Mouse (Mus musculus) layer of hippocampus, postnatal 14 days (tissue): ENCODE measurements around the gene Olfr1031. TPM values are rescaled to one million over a fixed set of nuclear protein-coding genes. Genes with fewer than 3 reads are reported as not detected.
"Not testable (repeated sequence)": the region's sequence is repeated elsewhere in the genome, so short reads cannot be mapped to it uniquely, and the experiment has no call there.

Experiments
- DNase-seq, 2 experiments: peaks; one replicate each; pipeline ENCODE4 v3.0.0; 2021 to 2022; ENCODE audit warnings: low spot score in 2 of 2, mixed read lengths in 1 of 2
- long read RNA-seq, 2 experiments: library from polyadenylated mRNA; stranded (forward); transcript quantifications; one replicate each; pipeline ENCODE4 v2.0.0; 2021
- total RNA-seq, 2 experiments: library from RNA; stranded (reverse); gene quantifications; 2 replicates each; pipeline ENCODE4 v1.2.3; 2021

Olfr1031 gene
- not detected for total RNA-seq
- long read RNA-seq, experiment 1, result 0 reads
- long read RNA-seq, experiment 2, result 0 reads

DNA sequence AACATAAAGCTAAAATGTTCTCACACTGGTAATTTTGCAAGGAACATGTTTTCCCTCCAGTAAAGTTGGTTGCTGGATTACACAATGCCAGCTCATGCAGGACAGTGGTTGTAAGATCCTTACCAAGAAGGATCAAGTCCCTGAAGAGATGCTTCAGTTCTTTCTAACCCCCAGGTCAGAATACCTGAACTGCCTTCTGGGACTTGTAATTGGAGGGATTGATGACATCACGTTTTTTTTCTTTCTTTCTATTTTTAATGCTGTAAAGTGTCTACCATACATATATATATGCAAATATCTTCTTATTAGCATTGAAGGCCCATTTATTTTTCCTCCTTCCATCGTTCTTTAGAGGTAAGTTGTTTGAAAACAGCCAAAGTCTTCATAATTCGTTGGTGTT, at the start of gene Olfr1031:
Gene Olfr1031 (plus strand): TSS at position 301 of the 400 bp plus-strand sequence.
- no peak for DNase-seq

DNA sequence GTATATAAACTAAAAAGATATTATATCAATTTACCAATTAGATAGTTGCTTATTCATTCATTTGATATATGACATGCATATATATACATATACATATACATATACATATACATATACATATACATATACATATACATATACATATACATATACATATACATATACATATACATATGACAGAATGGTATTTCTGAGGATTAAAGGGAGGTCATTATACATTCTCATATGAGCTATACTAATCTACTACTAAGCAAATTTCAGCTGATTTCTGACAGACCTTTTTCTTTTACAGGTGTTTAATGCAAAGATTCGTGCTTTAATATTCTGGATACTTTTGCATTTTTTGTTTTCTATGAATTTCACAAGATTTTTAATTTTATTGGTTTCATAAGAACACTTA, 40.0 kb upstream of the Olfr1031 start, which contains the start of gene Olfr1028:
Gene Olfr1028 (plus strand): TSS at position 301 of the 400 bp plus-strand sequence.
- no peak for DNase-seq

DNA sequence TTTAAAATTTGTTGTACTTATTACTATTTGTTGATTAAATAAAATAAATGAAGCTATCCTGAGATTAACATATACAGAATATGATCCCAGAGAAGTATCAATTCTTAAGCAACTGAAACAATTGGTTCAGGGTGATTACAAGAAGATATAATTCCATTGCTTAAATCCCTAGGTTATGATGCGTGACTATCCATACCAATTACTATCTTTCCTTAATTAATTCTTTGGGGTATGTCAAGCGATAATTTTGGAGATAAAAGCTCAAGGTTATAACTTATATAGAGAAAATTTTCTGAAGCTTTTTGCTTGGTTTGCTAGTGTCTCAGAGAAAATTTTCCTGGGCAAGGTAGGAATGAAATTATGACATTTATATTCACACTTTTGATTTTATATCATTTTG, 16.5 kb upstream of the Olfr1031 start, which contains the start of gene Olfr1029:
Gene Olfr1029 (plus strand): TSS at position 301 of the 400 bp plus-strand sequence.
- DNase-seq, result no peak

DNA sequence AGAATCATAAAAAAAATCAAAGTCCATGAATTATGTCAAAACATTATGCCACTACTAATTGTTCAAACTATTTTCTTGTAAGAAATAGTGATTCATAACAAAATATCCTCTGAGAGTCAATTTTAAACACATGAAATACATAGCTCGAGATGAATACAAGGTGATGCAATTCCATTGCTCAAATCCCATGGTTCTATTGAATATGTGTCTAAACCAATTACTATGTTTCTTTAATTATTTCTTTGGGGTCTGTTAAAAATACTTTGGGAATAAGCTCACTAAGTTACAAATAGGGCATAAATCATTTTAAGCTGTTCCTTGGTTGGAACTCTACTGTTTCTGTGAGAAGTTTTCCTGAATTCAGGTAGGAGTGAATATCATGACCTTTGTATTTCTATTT, 11.1 kb upstream of the Olfr1031 start, which contains the start of gene Olfr1030:
Gene Olfr1030 (plus strand): TSS at position 301 of the 400 bp plus-strand sequence.
- no peak for DNase-seq

DNA sequence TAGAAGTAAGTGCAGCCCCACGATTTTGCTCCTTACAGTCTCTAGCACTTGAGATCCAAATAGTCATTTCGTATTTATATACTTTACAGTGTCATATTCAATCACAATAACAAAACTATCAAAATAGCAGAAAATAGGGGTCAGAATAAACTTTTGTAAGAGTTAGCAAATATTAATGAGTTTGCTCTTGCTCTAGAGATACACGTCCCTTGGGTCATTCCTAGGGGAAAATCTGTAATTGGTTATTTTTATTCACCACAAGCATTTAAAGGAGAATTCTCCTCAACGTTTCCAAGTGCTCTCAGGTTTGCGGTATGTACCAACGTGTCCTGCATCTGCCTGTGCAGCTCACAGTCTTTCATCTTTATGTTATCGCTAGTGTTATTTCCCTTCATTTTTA, 15.1 kb downstream of the Olfr1031 start, which contains the start of gene Olfr1032:
Gene Olfr1032 (plus strand): TSS at position 301 of the 400 bp plus-strand sequence.
- DNase-seq, result no peak

DNA sequence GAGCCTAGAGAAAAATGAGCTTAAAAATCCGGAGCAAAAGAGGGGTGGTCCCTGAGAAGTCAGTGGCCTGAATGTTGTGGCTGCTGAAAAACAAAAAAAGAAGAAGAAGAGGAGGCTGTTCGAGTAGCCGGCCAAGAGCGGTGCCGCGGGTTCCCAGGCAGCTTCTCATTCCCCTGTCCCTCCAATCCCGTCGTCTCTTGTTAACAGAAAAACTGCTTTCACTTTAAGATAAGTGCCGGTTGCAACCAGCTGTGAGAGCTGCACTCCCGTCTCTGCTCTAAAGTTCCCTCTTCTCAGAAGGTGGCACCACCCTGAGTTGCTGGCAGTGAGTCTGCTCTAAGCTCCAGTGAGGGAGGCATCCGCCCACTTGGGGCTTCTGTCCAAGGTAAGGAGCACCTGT, 30.3 kb downstream of the Olfr1031 start, which contains the start of gene Olfr1033:
Gene Olfr1033 (plus strand): TSS at position 228 of the 400 bp plus-strand sequence.
- not testable (repeated sequence) for DNase-seq

DNA sequence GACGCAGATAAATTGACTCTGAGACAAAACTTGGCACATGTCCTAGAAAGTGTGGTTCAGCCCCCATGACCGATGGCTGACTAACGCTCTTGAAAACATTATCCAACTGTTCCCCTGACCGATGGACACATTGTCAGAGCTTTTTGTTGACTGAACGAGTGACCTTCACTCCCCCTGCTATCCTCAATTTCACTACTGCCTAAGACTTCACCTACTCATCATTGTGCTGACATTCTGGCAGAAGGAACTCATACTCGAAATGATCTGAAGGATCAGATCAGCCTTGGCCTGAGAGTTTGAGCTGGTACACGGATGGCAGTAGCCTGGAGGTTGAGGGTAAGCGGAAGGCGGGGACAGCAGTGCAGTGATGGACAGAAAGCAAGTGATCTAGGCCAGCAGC, 31.4 kb downstream of the Olfr1031 start:
- not testable (repeated sequence) for DNase-seq

Other genes starting within 250 kb of the Olfr1031 start
- gene Olfr1012, start 227.5 kb upstream of the Olfr1031 start, total RNA-seq, result not detected
- gene Olfr1013, start 223.2 kb upstream of the Olfr1031 start, total RNA-seq, result not detected
- gene Olfr1014, start 217.6 kb upstream of the Olfr1031 start, total RNA-seq, result not detected
- not detected for gene Olfr1015, start 208.3 kb upstream of the Olfr1031 start, total RNA-seq
- not detected for gene Olfr1016, start 187.8 kb upstream of the Olfr1031 start, total RNA-seq
- gene Olfr1018, start 171.8 kb upstream of the Olfr1031 start, total RNA-seq, result not detected
- not detected for gene Olfr1019, start 144.8 kb upstream of the Olfr1031 start, total RNA-seq
- not detected for gene Olfr1020, start 143.3 kb upstream of the Olfr1031 start, total RNA-seq
- gene Olfr1022, start 121.7 kb upstream of the Olfr1031 start, total RNA-seq, result not detected
- not detected for gene Olfr1023, start 104.7 kb upstream of the Olfr1031 start, total RNA-seq
- not detected for gene Olfr1024, start 85.3 kb upstream of the Olfr1031 start, total RNA-seq
- not detected for gene Olfr1025-ps1, start 75.1 kb upstream of the Olfr1031 start, total RNA-seq
- not detected for gene Olfr1026, start 68.7 kb upstream of the Olfr1031 start, total RNA-seq
- gene Olfr1028, start 39.9 kb upstream of the Olfr1031 start, total RNA-seq, result not detected
- not detected for gene Olfr1029, start 16.4 kb upstream of the Olfr1031 start, total RNA-seq
- gene Olfr1030, start 11.0 kb upstream of the Olfr1031 start, total RNA-seq, result not detected
- gene Olfr1032, start 15.2 kb downstream of the Olfr1031 start, total RNA-seq, result not detected
- gene Olfr1033, start 30.3 kb downstream of the Olfr1031 start, total RNA-seq, result not detected
- not detected for gene Olfr1034, start 55.6 kb downstream of the Olfr1031 start, total RNA-seq
- gene Olfr1036, start 83.7 kb downstream of the Olfr1031 start, total RNA-seq, result not detected
- not detected for gene Olfr1037, start 97.1 kb downstream of the Olfr1031 start, total RNA-seq
- not detected for gene Olfr1039, start 145.6 kb downstream of the Olfr1031 start, total RNA-seq
- not detected for gene Olfr1040, start 156.4 kb downstream of the Olfr1031 start, total RNA-seq
- gene Olfr1042, start 171.5 kb downstream of the Olfr1031 start, total RNA-seq, result not detected
- gene Olfr1043, start 177.2 kb downstream of the Olfr1031 start, total RNA-seq, result not detected
- gene Olfr1044, start 187.5 kb downstream of the Olfr1031 start, total RNA-seq, result not detected
- gene Olfr52, start 195.4 kb downstream of the Olfr1031 start, total RNA-seq, result not detected
- gene Olfr1045, start 212.7 kb downstream of the Olfr1031 start, total RNA-seq, result not detected
- gene Olfr1046, start 229.0 kb downstream of the Olfr1031 start, total RNA-seq, result not detected
- not detected for gene Olfr1047, start 241.1 kb downstream of the Olfr1031 start, total RNA-seq
- gene Olfr1048, start 250.0 kb downstream of the Olfr1031 start, total RNA-seq, result not detected